Mouse (Mus musculus): ENCODE results near the gene D330045A20Rik. TPM values are rescaled to one million over a fixed set of nuclear protein-coding genes. Genes with fewer than 3 reads are reported as not detected.
"Not testable (repeated sequence)": the region's sequence is repeated elsewhere in the genome, so short reads cannot be mapped to it uniquely, and the experiment has no call there.

The D330045A20Rik gene
- polyA plus RNA-seq, 2 experiments from 2014 or later = not detected

DNA sequence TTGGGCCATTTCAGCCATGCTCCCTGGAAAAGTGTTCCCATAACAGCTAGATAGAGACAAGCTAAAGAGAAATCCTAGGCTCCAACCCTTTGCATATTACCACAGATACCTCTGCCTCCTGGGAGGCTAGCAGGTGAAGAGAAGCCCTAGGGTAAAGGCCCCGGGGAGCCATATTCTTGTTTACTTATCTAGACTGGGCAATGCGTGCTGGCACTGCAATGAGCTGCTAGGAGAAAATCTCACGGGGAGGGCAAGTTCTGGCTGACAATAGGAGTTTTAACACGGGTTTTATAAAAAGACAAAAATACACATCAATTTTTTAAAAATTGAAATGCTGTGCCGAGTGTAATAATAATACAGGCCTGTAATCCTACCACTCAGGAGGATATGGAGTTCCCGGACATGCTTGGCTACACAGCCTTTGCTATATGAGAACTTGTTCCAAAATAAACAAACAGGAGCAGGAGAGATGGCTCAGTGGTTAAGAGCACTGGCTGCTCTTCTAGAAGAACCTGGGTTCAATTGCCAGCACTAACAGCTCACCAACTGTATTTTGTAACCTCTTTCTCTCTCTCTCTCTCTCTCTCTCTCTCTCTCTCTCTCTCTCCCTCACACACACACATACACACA is 98.6 kb downstream of the D330045A20Rik start:
- ATAC-seq = no peak

DNA sequence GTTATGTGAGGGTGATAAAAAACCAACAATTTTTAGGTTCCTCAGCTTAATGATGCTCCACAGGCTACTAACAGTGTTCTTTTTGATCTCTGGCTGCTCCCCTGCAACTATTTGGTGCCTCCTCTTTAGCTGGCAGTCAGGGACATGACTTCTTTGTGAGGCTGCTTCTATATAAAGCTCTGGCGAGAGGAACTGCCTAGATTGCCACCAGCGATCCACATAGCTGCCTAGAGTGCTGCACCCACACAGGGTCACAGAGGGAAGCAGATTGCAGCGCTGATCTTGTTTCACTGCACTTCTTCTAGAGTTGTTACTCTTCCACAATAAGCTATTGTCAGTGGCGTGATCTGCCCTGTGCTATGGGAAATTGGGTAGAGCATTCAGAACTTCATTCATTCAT is 103.4 kb downstream of the D330045A20Rik start:
- ATAC-seq = no peak

DNA sequence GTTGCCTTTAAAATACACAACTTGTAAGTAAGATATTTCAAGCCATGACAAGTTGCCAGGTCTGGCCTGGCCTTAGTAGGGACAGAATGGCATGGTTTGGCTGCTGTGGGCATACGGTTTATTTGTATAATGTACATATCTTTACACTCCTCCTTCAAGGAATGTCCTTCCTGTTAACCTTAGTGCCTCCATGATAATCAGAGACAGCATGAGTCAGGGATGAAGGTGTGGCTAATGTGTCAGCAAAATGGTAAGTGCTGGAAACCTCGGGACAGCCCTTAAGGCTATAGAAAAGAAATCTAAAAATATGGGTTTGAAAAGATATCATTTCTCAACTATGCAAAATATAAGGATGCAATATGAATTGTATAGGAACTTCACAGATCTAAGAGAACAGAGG is 106.5 kb downstream of the D330045A20Rik start:
- not testable (repeated sequence) for ATAC-seq

DNA sequence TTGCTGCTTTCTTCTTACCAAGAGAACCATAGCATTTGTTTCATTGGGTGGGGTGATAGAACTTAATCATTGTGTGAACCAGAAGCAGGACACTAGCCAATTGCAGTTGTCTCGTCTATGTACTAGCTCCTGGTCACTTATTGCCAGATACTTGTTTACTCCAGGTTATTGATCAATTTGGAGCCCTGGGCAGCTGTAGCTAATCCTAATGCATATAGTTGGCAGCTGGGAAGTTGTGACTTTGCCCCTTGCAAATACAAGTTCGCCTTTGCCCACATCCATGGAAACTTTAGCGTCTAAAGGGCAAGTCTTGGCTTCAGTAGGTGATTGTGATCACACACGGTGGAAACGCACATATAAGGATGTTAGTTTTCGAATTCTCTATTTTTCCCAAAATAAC is 116.2 kb downstream of the D330045A20Rik start:
- no peak for ATAC-seq

Other genes with a start within 250 kb of the D330045A20Rik start
- gene Trap1a, start 146.7 kb upstream of the D330045A20Rik start, polyA plus RNA-seq (2017; shearing (Covaris generic)) = not detected
- gene Rnf128, start 82.9 kb downstream of the D330045A20Rik start, polyA plus RNA-seq (2017; shearing (Covaris generic)) = under 1 TPM; 0.41 to 0.46 TPM
- gene Tbc1d8b, start 204.6 kb downstream of the D330045A20Rik start, polyA plus RNA-seq (2017; shearing (Covaris generic)) = 1 to 10 TPM; 4.5 TPM
- gene Gm15013, start 234.1 kb downstream of the D330045A20Rik start, polyA plus RNA-seq (2017; shearing (Covaris generic)) = 1 to 10 TPM in 1 of 2 experiments, under 1 TPM in 1; 0.70 to 1.8 TPM

Measured in activated CD4-positive, CD25-positive, alpha-beta regulatory T cell, adult 4 months (primary cell).